Mouse (Mus musculus) lung, adult 2 months (tissue): ENCODE measurements at regions not wholly inside any gene's neighbourhood (a gene's known extent, or its start where the extent isn't known, plus 50 kb on each side); places are given as distances from the start of the nearest gene placed in this dataset.

Experiments used
- DNase-seq: peaks from one replicate; pipeline ENCODE4 v3.0.0; 2022
- H3K4me1 ChIP-seq: fragments of 200-500 bp; 2 replicates; pipeline ENCODE4 v1.6.1; 2011; ENCODE audit warnings: low read length; ENCODE audit not compliant: control insufficient read depth, insufficient read depth
- H3K4me3 ChIP-seq: fragments of 200-500 bp; replicated peaks from 2 replicates; pipeline ENCODE3; 2011; ENCODE audit warnings: low read depth, mild to moderate bottlenecking, control low read depth, low read length; ENCODE audit errors: extremely low read depth
- CTCF ChIP-seq: fragments of 200-500 bp; IDR thresholded peaks from 2 replicates; pipeline ENCODE4 v1.5.1; 2011; ENCODE audit warnings: mild to moderate bottlenecking, low read length, control low read depth; ENCODE audit not compliant: insufficient read depth
- POLR2A ChIP-seq: fragments of 200-500 bp; IDR thresholded peaks from 2 replicates; pipeline ENCODE4 v1.6.1; 2011; ENCODE audit warnings: low read depth, mild to moderate bottlenecking, control low read depth, low read length, borderline replicate concordance; ENCODE audit errors: extremely low read depth
- WGBS: fragments of 180-500 bp; shearing (Covaris S2); methylation state at CpG from one replicate; pipeline ENCODE4 v1.1.7; 2018; 5-methylcytosine and 5-hydroxymethylcytosine counted together

- DNase-seq, result no peak
- H3K4me1 ChIP-seq, result no peaks in the 10 kb centered on the region
- H3K4me3 ChIP-seq, result no peak overlapping the region
- 63% methylated on average over 8 of the region's 8 CpGs for WGBS
- TF ChIP-seq CTCF (no peak), POLR2A (no peak)
These were observed 65.8 kb upstream of the Nepro start for GRCm38 (mm10) chr16:44658306-44658705.

GRCm38 (mm10) chr16:44656181-44656580 is 67.9 kb upstream of the Nepro start:
- 92% methylated on average over 1 of the region's 1 CpGs for WGBS
- TF ChIP-seq POLR2A (no peak), CTCF (no peak)
- Histone ChIP-seq H3K4me1 (no peaks in the 10 kb centered on the region), H3K4me3 (no peak overlapping the region)
- no peak for DNase-seq

- Histone ChIP-seq H3K4me3 (no peak overlapping the region), H3K4me1 (no peaks in the 10 kb centered on the region)
- 57% methylated on average over 3 of the region's 3 CpGs for WGBS
- no peak for DNase-seq
- TF ChIP-seq CTCF (no peak), POLR2A (no peak)
These were observed 68.8 kb upstream of the Nepro start for GRCm38 (mm10) chr16:44655306-44655705.

GRCm38 (mm10) chr16:44648547-44649223 is 75.4 kb upstream of the Nepro start:
- TF ChIP-seq CTCF (no peak), POLR2A (no peak)
- 36% methylated on average over 2 of the region's 2 CpGs for WGBS
- peaks cover 3% of the 10 kb centered on the region; the same call in 1 of the 2 replicates for H3K4me1 ChIP-seq
- DNase-seq, result no peak
- no peak overlapping the region for H3K4me3 ChIP-seq

DNA sequence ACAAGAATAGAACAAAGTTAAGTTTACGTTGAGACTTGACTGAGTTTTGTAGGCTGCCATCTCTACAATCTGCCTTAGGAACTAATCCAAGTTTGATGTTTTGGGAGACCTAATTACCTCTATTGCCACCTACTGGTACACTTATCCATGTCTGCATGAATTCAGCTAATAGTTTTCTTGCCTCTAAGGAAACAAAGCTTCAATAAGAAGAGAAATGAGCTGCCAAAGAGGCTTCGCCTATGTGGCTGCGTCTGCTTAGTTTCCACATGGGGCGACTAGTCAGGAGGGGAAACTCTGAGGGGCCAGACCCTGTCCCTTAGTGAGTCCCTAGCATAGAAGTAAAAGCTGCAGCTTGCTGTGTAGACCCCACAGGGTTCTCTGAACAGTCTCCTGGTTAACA is 80.1 kb upstream of the Nepro start:
- Histone ChIP-seq H3K4me1 (peaks cover 3% of the 10 kb centered on the region; the same call in 1 of the 2 replicates), H3K4me3 (no peak overlapping the region)
- peak; percentile 15 for DNase-seq
- TF ChIP-seq POLR2A, result no peak
- TF ChIP-seq CTCF, result no peak
- 5% methylated on average over 4 of the region's 4 CpGs for WGBS

DNA sequence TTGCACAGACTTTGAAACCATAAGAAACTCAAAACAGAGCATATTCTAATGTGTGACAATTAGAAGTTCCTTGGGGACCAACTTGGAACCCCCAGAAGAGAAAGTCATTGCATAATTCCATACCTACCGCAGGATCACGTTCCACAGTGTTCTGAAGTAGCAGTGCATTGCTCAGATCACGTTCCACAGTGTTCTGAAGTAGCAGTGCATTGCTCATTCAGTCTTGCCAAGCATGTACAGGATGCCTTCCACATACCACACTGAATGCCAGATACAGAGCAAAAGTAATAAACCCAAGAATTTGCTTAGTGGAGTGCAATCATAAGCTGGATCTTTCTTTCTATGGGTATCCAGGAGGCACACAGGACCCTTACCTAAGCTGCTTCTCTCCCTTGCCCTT is 78.4 kb upstream of the Boc start:
- no peak overlapping the region for H3K4me3 ChIP-seq
- no peak for DNase-seq
- WGBS, result 79% methylated on average over 3 of the region's 3 CpGs
- peaks cover 1% of the 10 kb centered on the region; the same call in 1 of the 2 replicates for H3K4me1 ChIP-seq
- TF ChIP-seq POLR2A (no peak), CTCF (no peak)

DNA sequence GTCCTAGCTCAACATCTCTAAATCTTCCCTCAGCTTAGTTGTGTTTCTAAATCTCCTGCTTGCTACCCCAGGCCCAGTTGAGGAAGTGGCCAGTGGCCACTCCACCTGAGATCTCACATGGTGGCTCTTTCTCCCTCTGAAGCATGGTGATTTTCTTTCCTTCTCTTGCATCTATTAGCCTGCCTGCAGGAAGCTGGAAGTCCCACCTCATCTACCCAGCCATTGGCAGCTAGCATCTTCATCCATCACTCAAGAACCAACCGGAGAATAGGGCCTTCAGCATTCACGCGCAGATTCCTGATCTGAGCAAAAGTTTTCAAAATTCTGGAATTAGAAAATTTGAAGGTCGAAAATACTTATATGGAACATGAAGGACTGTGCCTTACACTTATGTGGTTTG is 75.8 kb upstream of the Boc start:
- 96% methylated on average over 4 of the region's 4 CpGs for WGBS
- Histone ChIP-seq H3K4me3 (no peak overlapping the region), H3K4me1 (peaks cover 2% of the 10 kb centered on the region; the same call in 1 of the 2 replicates)
- TF ChIP-seq CTCF (no peak), POLR2A (no peak)
- no peak for DNase-seq

- 50% methylated on average over 9 of the region's 9 CpGs for WGBS
- no peak for DNase-seq
- Histone ChIP-seq H3K4me3 (no peak overlapping the region), H3K4me1 (peaks cover 2% of the 10 kb centered on the region; the same call in 1 of the 2 replicates)
- TF ChIP-seq POLR2A (no peak), CTCF (no peak)
These were observed 74.5 kb upstream of the Boc start for GRCm38 (mm10) chr16:44633059-44633667.

DNA sequence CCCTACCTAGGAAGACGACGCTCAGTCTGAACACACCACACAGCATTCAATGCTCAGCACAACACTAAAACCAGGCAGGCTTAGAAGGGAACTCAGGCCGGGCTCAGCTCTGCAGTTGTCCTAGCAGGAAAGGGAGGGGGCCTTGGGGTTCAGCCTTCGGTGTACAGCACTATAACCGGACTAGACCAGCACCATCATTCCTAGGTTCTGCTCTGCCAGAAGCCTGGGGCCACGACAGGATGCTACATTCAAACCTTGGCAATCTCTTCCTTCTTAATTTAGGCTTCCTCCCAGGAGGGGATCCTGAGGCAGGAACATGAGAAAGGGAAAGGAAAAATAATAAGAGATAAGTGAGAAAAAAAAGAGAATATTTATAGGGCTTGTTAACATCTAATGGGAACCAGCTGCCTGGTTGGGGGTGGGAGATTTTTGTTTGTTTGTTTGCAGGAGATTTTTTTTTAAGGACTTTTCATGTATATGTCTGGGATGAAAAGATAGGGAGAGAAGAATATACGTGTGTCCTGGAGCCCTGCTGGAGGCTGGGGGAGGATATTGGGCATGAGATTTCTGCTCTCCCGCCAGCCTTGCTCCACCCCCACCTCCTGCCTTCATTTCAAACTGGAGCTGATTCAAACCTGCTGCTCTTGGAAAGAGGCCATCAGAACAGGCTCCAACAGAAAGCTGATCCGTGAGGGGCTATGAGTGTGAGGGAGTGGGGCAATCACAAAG is 73.8 kb upstream of the Boc start:
- TF ChIP-seq POLR2A (no peak), CTCF (no peak)
- no peak overlapping the region for H3K4me3 ChIP-seq
- 31% methylated on average over 9 of the region's 9 CpGs for WGBS
- DNase-seq, result no peak
- peaks cover 2% of the 10 kb centered on the region; the same call in 1 of the 2 replicates for H3K4me1 ChIP-seq
